Mouse (Mus musculus): ENCODE measurements around the gene Glce.

Gene Glce

GRCm38 (mm10) chr9:62122508-62123215, at the start of gene Glce:
Gene Glce, minus strand, starts transcription at chr9:62122655.
- DNase-seq (ENCODE audit: low spot score in 2 of 2): peak; percentile 98 to 99

- no peak for DNase-seq (ENCODE audit: low spot score in 2 of 2)
Measured at GRCm38 (mm10) chr9:62172239-62172638, 49.8 kb upstream of the Glce start.

GRCm38 (mm10) chr9:62170921-62171320, 48.5 kb upstream of the Glce start:
- no peak for DNase-seq (ENCODE audit: low spot score in 2 of 2)

- DNase-seq (ENCODE audit: low spot score in 2 of 2): no peak
Measured at GRCm38 (mm10) chr9:62166621-62167020, 44.2 kb upstream of the Glce start.

- no peak for DNase-seq (ENCODE audit: low spot score in 2 of 2)
Measured at GRCm38 (mm10) chr9:62166186-62166585, 43.7 kb upstream of the Glce start.

- no peak for DNase-seq (ENCODE audit: low spot score in 2 of 2)
Measured at GRCm38 (mm10) chr9:62162889-62163291, 40.4 kb upstream of the Glce start.

GRCm38 (mm10) chr9:62160788-62161187, 38.3 kb upstream of the Glce start:
- no peak for DNase-seq (ENCODE audit: low spot score in 2 of 2)

GRCm38 (mm10) chr9:62158746-62159145, 36.3 kb upstream of the Glce start:
- no peak for DNase-seq (ENCODE audit: low spot score in 2 of 2)

GRCm38 (mm10) chr9:62155821-62156220, 33.4 kb upstream of the Glce start:
- DNase-seq (ENCODE audit: low spot score in 2 of 2): no peak

GRCm38 (mm10) chr9:62155400-62155799, 32.9 kb upstream of the Glce start:
- no peak for DNase-seq (ENCODE audit: low spot score in 2 of 2)

GRCm38 (mm10) chr9:62154956-62155355, 32.5 kb upstream of the Glce start:
- no peak for DNase-seq (ENCODE audit: low spot score in 2 of 2)

- no peak for DNase-seq (ENCODE audit: low spot score in 2 of 2)
Measured at GRCm38 (mm10) chr9:62154551-62154950, 32.1 kb upstream of the Glce start.

- no peak for DNase-seq (ENCODE audit: low spot score in 2 of 2)
Measured at GRCm38 (mm10) chr9:62153263-62153662, 30.8 kb upstream of the Glce start.

GRCm38 (mm10) chr9:62152506-62152905, 30.1 kb upstream of the Glce start:
- DNase-seq (ENCODE audit: low spot score in 2 of 2): no peak

GRCm38 (mm10) chr9:62145198-62145597, 22.7 kb upstream of the Glce start:
- DNase-seq (ENCODE audit: low spot score in 2 of 2): no peak

- no peak for DNase-seq (ENCODE audit: low spot score in 2 of 2)
Measured at GRCm38 (mm10) chr9:62143428-62143827, 21.0 kb upstream of the Glce start.

GRCm38 (mm10) chr9:62139027-62139426, 16.6 kb upstream of the Glce start:
- no peak for DNase-seq (ENCODE audit: low spot score in 2 of 2)

GRCm38 (mm10) chr9:62137259-62137658, 14.8 kb upstream of the Glce start:
- DNase-seq (ENCODE audit: low spot score in 2 of 2): peak; percentile 72 to 75

GRCm38 (mm10) chr9:62132005-62132782, 9.7 kb upstream of the Glce start:
- no peak for DNase-seq (ENCODE audit: low spot score in 2 of 2)

GRCm38 (mm10) chr9:62130746-62131145, 8.3 kb upstream of the Glce start:
- DNase-seq (ENCODE audit: low spot score in 2 of 2): no peak

- no peak for DNase-seq (ENCODE audit: low spot score in 2 of 2)
Measured at GRCm38 (mm10) chr9:62128056-62128455, 5.6 kb upstream of the Glce start.

- DNase-seq (ENCODE audit: low spot score in 2 of 2): no peak
Measured at GRCm38 (mm10) chr9:62125986-62126575, 3.6 kb upstream of the Glce start.

- no peak for DNase-seq (ENCODE audit: low spot score in 2 of 2)
Measured at GRCm38 (mm10) chr9:62124266-62124665, 1.8 kb upstream of the Glce start.

Measured in right cerebral cortex, adult 2 months (tissue).